Mouse (Mus musculus): ENCODE data around the gene Edar. TPM values are rescaled to one million over a fixed set of nuclear protein-coding genes. Genes with fewer than 3 reads are reported as not detected.

The Edar gene
- polyA plus RNA-seq, 1 experiment = 0.33 TPM

- no peak for DNase-seq
- no peaks in the 10 kb centered on the region for H3K27me3 ChIP-seq (replicated peaks; ENCODE audit: control insufficient read depth, insufficient read depth, low read length)
- no peaks in the 10 kb centered on the region for H3K36me3 ChIP-seq (ENCODE audit: control insufficient read depth, insufficient read depth, low read length)
- no peaks in the 10 kb centered on the region for H3K4me1 ChIP-seq (ENCODE audit: control insufficient read depth, insufficient read depth, low read length)
- TF ChIP-seq POLR2A (IDR thresholded peaks at IDR 0.05; ENCODE audit: low read depth, low read length) (no peak), CTCF (conservative IDR thresholded peaks at IDR 0.05; ENCODE audit: insufficient read depth, insufficient read length, low read depth, low read length) (no peak)
- WGBS = 22% methylated on average over 4 of the region's 4 CpGs
- no peak overlapping the region for H3K27ac ChIP-seq (ENCODE audit: insufficient read depth, low read depth, low read length)
- H3K4me3 ChIP-seq (ENCODE audit: insufficient read depth, low read depth, low read length) = no peak overlapping the region
Observed at GRCm38 (mm10) chr10:58700160-58700559, 24.7 kb upstream of the Edar start.

GRCm38 (mm10) chr10:58698955-58699354 is 23.5 kb upstream of the Edar start:
- Histone ChIP-seq H3K36me3 (ENCODE audit: control insufficient read depth, insufficient read depth, low read length) (no peaks in the 10 kb centered on the region), H3K4me3 (ENCODE audit: insufficient read depth, low read depth, low read length) (no peak overlapping the region), H3K27me3 (replicated peaks; ENCODE audit: control insufficient read depth, insufficient read depth, low read length) (no peaks in the 10 kb centered on the region), H3K27ac (ENCODE audit: insufficient read depth, low read depth, low read length) (no peak overlapping the region), H3K4me1 (ENCODE audit: control insufficient read depth, insufficient read depth, low read length) (no peaks in the 10 kb centered on the region)
- 93% methylated on average over 4 of the region's 4 CpGs for WGBS
- TF ChIP-seq POLR2A (IDR thresholded peaks at IDR 0.05; ENCODE audit: low read depth, low read length) = no peak
- TF ChIP-seq CTCF (conservative IDR thresholded peaks at IDR 0.05; ENCODE audit: insufficient read depth, insufficient read length, low read depth, low read length) = no peak
- no peak for DNase-seq

DNA sequence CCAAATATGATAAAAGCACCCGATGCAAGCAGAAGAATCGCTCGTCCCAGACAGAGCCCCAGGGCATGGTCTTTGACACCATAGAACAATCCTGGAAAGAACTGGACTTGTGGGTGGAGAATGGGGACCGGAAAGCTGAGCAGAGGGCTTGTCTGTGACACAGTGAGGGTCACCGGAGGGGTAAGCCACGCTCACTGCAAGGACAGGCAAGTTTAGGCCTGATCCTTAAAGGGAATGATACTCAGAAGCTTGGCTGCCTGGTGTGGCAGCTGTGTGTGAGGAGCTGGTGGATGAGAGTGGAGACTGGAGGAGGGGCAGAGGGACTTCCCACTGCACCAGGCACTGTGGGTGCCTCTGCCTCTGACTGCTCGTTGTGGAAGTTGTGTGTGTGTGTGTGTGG is 15.6 kb upstream of the Edar start:
- Histone ChIP-seq H3K27ac (ENCODE audit: insufficient read depth, low read depth, low read length) (no peak overlapping the region), H3K4me1 (ENCODE audit: control insufficient read depth, insufficient read depth, low read length) (no peaks in the 10 kb centered on the region), H3K27me3 (replicated peaks; ENCODE audit: control insufficient read depth, insufficient read depth, low read length) (no peaks in the 10 kb centered on the region), H3K36me3 (ENCODE audit: control insufficient read depth, insufficient read depth, low read length) (no peaks in the 10 kb centered on the region), H3K4me3 (ENCODE audit: insufficient read depth, low read depth, low read length) (no peak overlapping the region)
- no peak for DNase-seq
- no peak for TF ChIP-seq POLR2A (IDR thresholded peaks at IDR 0.05; ENCODE audit: low read depth, low read length)
- no peak for TF ChIP-seq CTCF (conservative IDR thresholded peaks at IDR 0.05; ENCODE audit: insufficient read depth, insufficient read length, low read depth, low read length)
- 67% methylated on average over 6 of the region's 7 CpGs for WGBS

DNA sequence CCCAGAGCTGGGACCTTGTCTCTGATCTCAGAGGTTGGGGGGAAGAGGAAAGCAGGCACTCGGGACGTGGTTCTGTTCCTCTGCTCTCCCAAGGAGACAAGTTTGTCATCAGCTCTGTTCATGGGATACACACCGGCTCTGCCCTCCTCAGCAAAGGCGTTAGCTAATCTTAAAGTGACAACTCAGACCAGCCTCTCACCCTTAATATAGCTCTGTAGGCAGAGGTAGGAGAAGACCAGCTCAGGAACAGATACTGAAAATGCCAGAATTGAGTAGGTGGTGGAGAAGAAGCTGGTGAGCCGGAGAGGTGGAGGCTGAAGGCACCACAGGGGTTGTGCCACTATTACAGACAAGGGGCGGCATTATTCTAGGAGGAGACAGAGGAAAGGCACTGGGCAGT is 3.8 kb upstream of the Edar start:
- no peak overlapping the region for H3K27ac ChIP-seq (ENCODE audit: insufficient read depth, low read depth, low read length)
- no peak overlapping the region for H3K4me3 ChIP-seq (ENCODE audit: insufficient read depth, low read depth, low read length)
- H3K27me3 ChIP-seq (replicated peaks; ENCODE audit: control insufficient read depth, insufficient read depth, low read length) = no peaks in the 10 kb centered on the region
- no peaks in the 10 kb centered on the region for H3K36me3 ChIP-seq (ENCODE audit: control insufficient read depth, insufficient read depth, low read length)
- no peaks in the 10 kb centered on the region for H3K4me1 ChIP-seq (ENCODE audit: control insufficient read depth, insufficient read depth, low read length)
- 87% methylated on average over 6 of the region's 6 CpGs for WGBS
- no peak for DNase-seq
- no peak for TF ChIP-seq CTCF (conservative IDR thresholded peaks at IDR 0.05; ENCODE audit: insufficient read depth, insufficient read length, low read depth, low read length)
- TF ChIP-seq POLR2A (IDR thresholded peaks at IDR 0.05; ENCODE audit: low read depth, low read length) = no peak

GRCm38 (mm10) chr10:58673278-58674061 is 2.0 kb downstream of the Edar start:
- WGBS = 29% methylated on average over 15 of the region's 15 CpGs
- Histone ChIP-seq H3K27me3 (replicated peaks; ENCODE audit: control insufficient read depth, insufficient read depth, low read length) (no peaks in the 10 kb centered on the region), H3K4me3 (ENCODE audit: insufficient read depth, low read depth, low read length) (no peak overlapping the region)

DNA sequence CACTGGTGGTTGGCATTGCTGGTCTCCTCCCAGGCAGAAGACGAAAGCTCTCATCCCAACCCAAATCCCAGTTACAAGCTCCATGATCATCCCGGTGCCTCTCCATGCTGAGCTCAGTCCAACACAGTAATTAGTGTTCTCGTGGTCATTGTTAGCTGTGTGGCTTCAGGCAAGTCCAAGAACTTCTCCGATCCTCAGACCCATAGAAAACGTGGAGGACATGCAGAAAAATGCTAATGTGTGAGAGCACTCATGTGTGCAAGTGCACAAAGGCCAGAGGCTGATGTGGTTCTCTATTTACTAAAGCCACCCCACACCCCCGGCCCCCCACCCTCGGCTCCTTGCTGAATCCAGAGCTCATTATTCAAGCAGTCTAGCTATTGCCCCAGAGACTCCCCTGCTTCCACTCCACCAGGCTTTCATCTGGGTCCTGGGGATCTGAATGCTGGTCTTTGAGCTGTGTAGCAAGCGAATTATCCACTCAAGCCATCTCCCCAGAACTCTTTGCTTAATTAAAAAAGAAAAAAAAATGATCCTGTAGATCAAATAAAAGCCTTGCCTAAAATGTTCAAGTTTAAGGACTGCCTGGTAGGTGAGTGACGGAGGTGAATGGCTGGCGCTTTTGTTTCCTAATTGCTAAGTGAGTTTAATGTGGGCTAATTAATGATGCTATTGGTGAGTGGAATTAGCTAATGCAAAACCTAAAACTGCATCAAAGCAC is 2.7 kb downstream of the Edar start:
- WGBS = 52% methylated on average over 10 of the region's 10 CpGs
- Histone ChIP-seq H3K27me3 (replicated peaks; ENCODE audit: control insufficient read depth, insufficient read depth, low read length) (no peaks in the 10 kb centered on the region), H3K36me3 (ENCODE audit: control insufficient read depth, insufficient read depth, low read length) (no peaks in the 10 kb centered on the region), H3K4me1 (ENCODE audit: control insufficient read depth, insufficient read depth, low read length) (no peaks in the 10 kb centered on the region), H3K4me3 (ENCODE audit: insufficient read depth, low read depth, low read length) (no peak overlapping the region), H3K27ac (ENCODE audit: insufficient read depth, low read depth, low read length) (no peak overlapping the region)
- no peak for TF ChIP-seq CTCF (conservative IDR thresholded peaks at IDR 0.05; ENCODE audit: insufficient read depth, insufficient read length, low read depth, low read length)
- TF ChIP-seq POLR2A (IDR thresholded peaks at IDR 0.05; ENCODE audit: low read depth, low read length) = no peak
- DNase-seq = no peak

More at GRCm38 (mm10) chr10:58673278-58674061, 2.0 kb downstream of the Edar start:
- DNase-seq = peak; percentile 73
- no peak for TF ChIP-seq POLR2A (IDR thresholded peaks at IDR 0.05; ENCODE audit: low read depth, low read length)
- TF ChIP-seq CTCF (conservative IDR thresholded peaks at IDR 0.05; ENCODE audit: insufficient read depth, insufficient read length, low read depth, low read length) = peak; percentile 64
- Histone ChIP-seq H3K36me3 (ENCODE audit: control insufficient read depth, insufficient read depth, low read length) (no peaks in the 10 kb centered on the region), H3K4me1 (ENCODE audit: control insufficient read depth, insufficient read depth, low read length) (no peaks in the 10 kb centered on the region), H3K27ac (ENCODE audit: insufficient read depth, low read depth, low read length) (no peak overlapping the region)

DNA sequence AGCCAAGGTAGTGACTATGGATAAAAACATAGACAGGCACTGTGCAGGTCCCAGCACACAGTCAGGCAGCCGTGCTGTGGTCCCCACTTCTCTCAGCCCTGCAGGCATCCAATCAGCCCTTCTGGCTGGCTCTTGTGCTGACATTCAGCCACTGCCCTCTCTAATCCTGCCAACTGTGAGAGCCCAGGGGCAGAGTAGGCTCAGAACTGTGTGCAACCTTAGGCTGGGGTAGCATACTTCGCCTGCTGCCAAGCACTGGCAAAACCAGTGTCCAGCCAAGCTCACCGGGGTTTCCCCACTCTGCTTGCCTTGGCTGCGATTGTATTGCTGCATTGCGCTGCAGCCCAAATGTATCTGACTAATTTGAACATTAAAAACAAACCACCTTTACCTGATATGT is 11.6 kb downstream of the Edar start:
- no peak overlapping the region for H3K27ac ChIP-seq (ENCODE audit: insufficient read depth, low read depth, low read length)
- H3K36me3 ChIP-seq (ENCODE audit: control insufficient read depth, insufficient read depth, low read length) = no peaks in the 10 kb centered on the region
- H3K4me1 ChIP-seq (ENCODE audit: control insufficient read depth, insufficient read depth, low read length) = no peaks in the 10 kb centered on the region
- H3K27me3 ChIP-seq (replicated peaks; ENCODE audit: control insufficient read depth, insufficient read depth, low read length) = no peaks in the 10 kb centered on the region
- TF ChIP-seq POLR2A (IDR thresholded peaks at IDR 0.05; ENCODE audit: low read depth, low read length) (no peak), CTCF (conservative IDR thresholded peaks at IDR 0.05; ENCODE audit: insufficient read depth, insufficient read length, low read depth, low read length) (no peak)
- 69% methylated on average over 5 of the region's 5 CpGs for WGBS
- no peak overlapping the region for H3K4me3 ChIP-seq (ENCODE audit: insufficient read depth, low read depth, low read length)
- peak; percentile 44 for DNase-seq

Data from kidney, adult 2 months (tissue).